Mouse (Mus musculus): ENCODE measurements around the gene Dhx33. TPM values are rescaled to one million over a fixed set of nuclear protein-coding genes. Genes with fewer than 3 reads are reported as not detected.

Dhx33 gene
- total and polyA plus RNA-seq, 3 experiments = 42.6 to 49.8 TPM; not detected in 1

DNA sequence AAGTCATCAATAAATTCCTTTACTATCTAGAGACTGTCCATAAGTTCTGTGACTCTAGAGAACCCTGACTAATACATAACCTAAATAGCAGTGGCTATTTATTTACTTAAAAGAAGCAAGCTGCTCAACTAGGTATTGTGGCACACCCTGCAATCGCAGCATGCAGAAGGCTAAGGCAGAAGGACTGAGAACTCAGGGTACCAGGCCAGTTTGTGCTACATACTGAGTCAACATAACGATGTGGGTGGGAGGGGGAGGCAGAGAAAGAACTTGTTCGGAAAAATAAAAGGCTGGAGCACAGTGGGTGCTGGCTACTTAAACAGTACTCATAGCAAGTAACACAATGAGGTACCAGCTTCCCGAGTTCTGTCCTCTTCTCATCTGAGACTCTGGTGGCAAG lies 3.1 kb downstream of the Dhx33 start:
- Histone ChIP-seq H3K79me2 (ENCODE audit: control insufficient read depth, insufficient read depth, low read length, poor library complexity) (peaks cover 38% of the 10 kb centered on the region), H3K9ac (ENCODE audit: control insufficient read depth, low read depth, low read length, poor library complexity, severe bottlenecking) (no peak overlapping the region), H3K36me3 (ENCODE audit: control insufficient read depth in 1 of 2, insufficient read depth in 2 of 2, low read length in 2 of 2) (peaks cover 11 to 28% of the 10 kb centered on the region in 2 experiments), H3K27me3 (ENCODE audit: control insufficient read depth in 1 of 2, insufficient read depth in 2 of 2, low read length in 2 of 2) (no peaks in the 10 kb centered on the region), H3K4me3 (ENCODE audit: control insufficient read depth in 1 of 2, insufficient read depth in 1 of 2, low read depth in 2 of 2, low read length in 2 of 2) (no peak overlapping the region), H3K9me3 (replicated peaks; ENCODE audit: insufficient read depth, low read length) (no peaks in the 10 kb centered on the region), H3K27ac (ENCODE audit: control insufficient read depth, low read depth, low read length) (no peak overlapping the region), H3K4me1 (ENCODE audit: control insufficient read depth in 1 of 2, insufficient read depth in 2 of 2, low read length in 2 of 2) (peaks cover 0 to 10% of the 10 kb centered on the region in 2 experiments; a peak in 3 of 4 replicates)
- no peak for DNase-seq (ENCODE audit: low read depth, low spot score)
- TF ChIP-seq USF1 (IDR thresholded peaks at IDR 0.05; ENCODE audit: low read depth, low read length) (no peak), GATA1 (IDR thresholded peaks at IDR 0.05; ENCODE audit: low read depth, low read length) (no peak), CTCF (IDR thresholded peaks at IDR 0.05 in 2 of 3, conservative IDR thresholded peaks at IDR 0.05 in 1 of 3; ENCODE audit: control insufficient read depth in 1 of 3, insufficient read depth in 1 of 3, low read depth in 2 of 3, low read length in 3 of 3, poor library complexity in 1 of 3, severe bottlenecking in 1 of 3) (no peak), TAL1 (IDR thresholded peaks at IDR 0.05; ENCODE audit: low read length) (no peak), NRF1 (IDR thresholded peaks at IDR 0.05; ENCODE audit: insufficient read depth, low read depth, low read length, poor library complexity, severe bottlenecking) (no peak), ELF1 (IDR thresholded peaks at IDR 0.05; ENCODE audit: low read depth, low read length) (no peak), RCOR1 (IDR thresholded peaks at IDR 0.05; ENCODE audit: low read depth, low read length) (no peak), MYC (IDR thresholded peaks at IDR 0.05; ENCODE audit: low read depth, low read length) (no peak), KAT2A (conservative IDR thresholded peaks at IDR 0.05; ENCODE audit: low read depth, low read length) (no peak), BHLHE40 (IDR thresholded peaks at IDR 0.05; ENCODE audit: borderline replicate concordance, low read depth, low read length) (no peak), TBP (IDR thresholded peaks at IDR 0.05; ENCODE audit: low read depth, low read length) (no peak)

DNA sequence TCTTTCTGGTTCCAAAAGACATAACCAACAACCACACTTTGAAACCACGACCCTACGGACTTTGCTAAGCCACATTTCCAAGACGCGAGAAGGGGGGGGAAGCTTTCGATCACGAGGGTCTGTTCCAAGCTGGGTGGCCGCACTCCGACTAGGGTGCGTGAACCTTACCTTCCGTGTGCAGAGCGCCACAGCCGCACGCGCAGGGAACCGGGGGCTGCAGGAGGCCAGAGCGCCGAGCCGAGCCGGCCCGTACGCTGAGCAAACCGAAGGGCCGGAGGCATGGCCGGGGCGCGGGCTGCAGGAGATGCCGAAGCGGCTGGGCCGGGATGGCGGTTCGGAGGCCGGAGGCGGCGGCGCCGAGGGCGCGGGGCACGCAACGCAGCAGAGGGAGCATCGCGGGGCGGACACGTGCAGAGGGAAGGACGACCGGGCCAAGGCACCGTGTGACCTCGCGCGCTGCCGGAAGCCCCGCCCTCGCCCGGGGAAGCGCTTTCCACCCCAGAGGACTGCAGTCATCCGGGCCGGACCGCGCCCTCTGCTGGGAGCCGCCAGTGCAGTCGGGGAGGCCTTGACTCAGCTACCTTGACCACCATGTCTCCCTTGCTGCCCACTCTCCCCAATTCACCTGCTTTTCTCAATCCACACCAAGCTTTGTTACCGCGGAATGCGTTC lies 21.5 kb downstream of the Dhx33 start, which contains the start of gene C1qbp:
TSS of gene C1qbp (minus strand) at position 470 of the 672 bp plus-strand sequence.
- Histone ChIP-seq H3K9me3 (replicated peaks; ENCODE audit: insufficient read depth, low read length) (no peaks in the 10 kb centered on the region), H3K36me3 (ENCODE audit: control insufficient read depth in 1 of 2, insufficient read depth in 2 of 2, low read length in 2 of 2) (peaks cover 23 to 37% of the 10 kb centered on the region in 2 experiments), H3K27ac (ENCODE audit: control insufficient read depth, low read depth, low read length) (peak within 1 kb of the TSS; percentile 54), H3K27me3 (ENCODE audit: control insufficient read depth in 1 of 2, insufficient read depth in 2 of 2, low read length in 2 of 2) (no peaks in the 10 kb centered on the region), H3K9ac (ENCODE audit: control insufficient read depth, low read depth, low read length, poor library complexity, severe bottlenecking) (peak within 1 kb of the TSS; percentile 89), H3K4me3 (ENCODE audit: control insufficient read depth in 1 of 2, insufficient read depth in 1 of 2, low read depth in 2 of 2, low read length in 2 of 2) (peak within 1 kb of the TSS; percentile 90 to 92), H3K4me1 (ENCODE audit: control insufficient read depth in 1 of 2, insufficient read depth in 2 of 2, low read length in 2 of 2) (peaks cover 5 to 10% of the 10 kb centered on the region in 2 experiments), H3K79me2 (ENCODE audit: control insufficient read depth, insufficient read depth, low read length, poor library complexity) (peaks cover 31% of the 10 kb centered on the region)
- peak; percentile 94 for DNase-seq (ENCODE audit: low read depth, low spot score)
- TF ChIP-seq GABPA (IDR thresholded peaks at IDR 0.05; ENCODE audit: low read depth, low read length) (peak; percentile 87; the same call in 1 of the 2 replicates), USF1 (IDR thresholded peaks at IDR 0.05; ENCODE audit: low read depth, low read length) (peak; percentile 88), TCF12 (IDR thresholded peaks at IDR 0.05; ENCODE audit: low read depth, low read length) (peak; percentile 84), MYC (IDR thresholded peaks at IDR 0.05; ENCODE audit: low read depth, low read length) (peak; percentile 97), MYB (IDR thresholded peaks at IDR 0.05; ENCODE audit: low read depth, low read length) (no peak), MXI1 (IDR thresholded peaks at IDR 0.05; ENCODE audit: low read depth, low read length) (peak; percentile 100), ZKSCAN1 (IDR thresholded peaks at IDR 0.05; ENCODE audit: low read depth, low read length) (no peak), CHD1 (IDR thresholded peaks at IDR 0.05; ENCODE audit: low read depth, low read length) (no peak), KAT2A (conservative IDR thresholded peaks at IDR 0.05; ENCODE audit: low read depth, low read length) (peak; percentile 77), USF2 (IDR thresholded peaks at IDR 0.05; ENCODE audit: borderline replicate concordance in 1 of 2, insufficient read depth in 1 of 2, low read depth in 1 of 2, low read length in 2 of 2) (no peak), HCFC1 (IDR thresholded peaks at IDR 0.05; ENCODE audit: low read depth, low read length) (peak; percentile 95), SMC3 (IDR thresholded peaks at IDR 0.05; ENCODE audit: low read depth, low read length) (peak; percentile 97), BHLHE40 (IDR thresholded peaks at IDR 0.05; ENCODE audit: borderline replicate concordance, low read depth, low read length) (peak; percentile 88; the same call in 1 of the 2 replicates), NELFE (IDR thresholded peaks at IDR 0.05; ENCODE audit: low read depth, low read length) (peak; percentile 95), ELF1 (IDR thresholded peaks at IDR 0.05; ENCODE audit: low read depth, low read length) (peak; percentile 76), MAFK (IDR thresholded peaks at IDR 0.05; ENCODE audit: borderline replicate concordance, low read depth, low read length) (no peak), POLR2AphosphoS5 (IDR thresholded peaks at IDR 0.05; ENCODE audit: borderline replicate concordance, low read depth, low read length) (no peak), UBTF (IDR thresholded peaks at IDR 0.05; ENCODE audit: borderline replicate concordance, insufficient read depth, low read depth, low read length) (no peak), ZMIZ1 (IDR thresholded peaks at IDR 0.05; ENCODE audit: low read depth, low read length) (peak; percentile 74; the same call in 1 of the 2 replicates), SIN3A (IDR thresholded peaks at IDR 0.05; ENCODE audit: low read length) (peak; percentile 97; the same call in 1 of the 2 replicates), RAD21 (IDR thresholded peaks at IDR 0.05; ENCODE audit: low read depth, low read length) (peak; percentile 11; the same call in 1 of the 2 replicates), MAZ (IDR thresholded peaks at IDR 0.05; ENCODE audit: low read depth, low read length) (peak; percentile 96), ZNF384 (IDR thresholded peaks at IDR 0.05; ENCODE audit: low read depth, low read length) (no peak)

All from MEL (cell line).